Mouse (Mus musculus) adrenal gland, postnatal 4 days (tissue): ENCODE data around the gene Akap13. TPM values are rescaled to one million over a fixed set of nuclear protein-coding genes. Genes with fewer than 3 reads are reported as not detected.

ENCODE experiments used
- DNase-seq, 2 experiments: peaks; one replicate each; pipeline ENCODE4 v3.0.0; 2021 to 2022; ENCODE audit warnings: low spot score in 2 of 2, mixed read lengths in 2 of 2
- total RNA-seq, 2 experiments: library from RNA; stranded (reverse); gene quantifications; 2 replicates each; pipeline ENCODE4 v1.2.3; 2021

The Akap13 gene
- total RNA-seq, 2 experiments from 2014 or later: 63.3 to 63.5 TPM

GRCm38 (mm10) chr7:75632941-75633340, 177.6 kb downstream of the Akap13 start:
- no peak for DNase-seq

DNA sequence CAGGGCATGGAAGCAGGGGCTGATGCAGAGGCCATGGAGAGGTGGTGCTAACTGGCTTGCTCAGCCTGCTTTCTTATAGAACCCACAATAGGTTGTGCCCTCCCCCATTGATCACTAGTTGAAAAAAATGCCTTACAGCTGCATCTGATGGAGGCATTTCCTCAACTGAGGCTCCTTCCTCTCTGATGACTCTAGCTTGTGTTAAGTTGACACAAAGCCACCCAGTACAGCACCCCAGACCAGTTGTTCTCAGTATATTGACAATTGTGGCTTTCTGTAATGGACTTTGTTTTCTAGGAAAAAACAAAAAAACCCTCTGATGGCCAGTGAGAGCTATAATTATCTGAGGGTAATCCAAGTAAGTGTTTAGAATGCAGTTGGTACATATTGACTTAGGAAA, 178.1 kb downstream of the Akap13 start:
- no peak for DNase-seq

DNA sequence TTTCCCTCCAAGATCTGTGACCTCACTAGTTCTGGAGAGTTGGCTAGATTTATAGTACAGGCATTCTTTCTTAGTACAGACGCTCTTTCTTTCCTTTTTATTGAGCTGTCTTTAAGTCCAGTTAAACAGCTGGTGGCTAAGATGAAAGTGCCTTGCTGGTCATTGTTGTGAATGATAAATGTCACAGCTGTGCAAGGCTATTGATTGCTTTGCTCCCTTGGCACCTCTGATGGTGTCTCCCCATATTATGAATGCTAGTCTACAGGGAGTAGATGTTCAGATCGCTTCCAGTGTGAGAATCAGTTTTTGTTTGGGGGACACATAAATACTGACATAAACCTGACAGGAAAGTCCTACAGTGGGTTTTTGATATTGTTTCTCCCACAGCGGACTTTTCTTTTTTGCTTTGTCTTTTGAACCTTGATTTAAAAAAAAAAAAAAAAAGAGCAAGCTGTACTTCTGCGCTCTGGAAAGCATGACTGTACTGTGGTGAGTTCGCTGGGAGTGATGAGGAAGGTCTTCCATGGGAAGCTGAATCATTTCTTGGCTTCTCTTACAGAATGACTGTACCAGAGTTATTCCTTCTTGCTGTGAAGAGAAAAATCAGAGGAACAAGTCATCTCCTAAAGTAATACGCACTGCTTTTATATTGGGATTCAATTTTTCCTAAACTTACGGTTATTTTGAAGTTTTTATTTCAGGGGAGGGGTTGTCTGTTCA, 178.6 kb downstream of the Akap13 start:
- DNase-seq: no peak

GRCm38 (mm10) chr7:75638769-75639168, 183.4 kb downstream of the Akap13 start:
- no peak for DNase-seq

- DNase-seq: peak; percentile 48 to 66
Observed at GRCm38 (mm10) chr7:75639541-75639940, 184.2 kb downstream of the Akap13 start.

GRCm38 (mm10) chr7:75640074-75640473, 184.7 kb downstream of the Akap13 start:
- DNase-seq: no peak

DNA sequence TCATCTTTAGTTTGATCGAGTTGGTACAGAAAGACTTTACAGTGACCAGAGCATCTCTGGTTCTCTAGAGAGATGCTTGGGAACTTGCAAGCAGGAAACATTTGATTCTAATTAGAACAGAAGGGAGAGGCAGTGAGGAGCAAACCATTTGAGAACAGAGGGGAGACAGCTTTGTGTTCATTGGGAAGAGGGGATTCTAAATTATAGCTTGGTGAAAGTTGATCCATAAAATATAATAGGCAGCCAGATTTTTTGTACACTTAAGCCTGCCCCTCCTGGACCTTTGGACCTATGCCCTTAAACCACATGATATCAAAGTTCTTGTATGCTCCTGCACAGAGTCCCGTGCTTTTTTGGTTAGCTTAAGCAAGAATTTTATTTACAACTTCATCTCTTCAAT, 185.3 kb downstream of the Akap13 start:
- no peak for DNase-seq

GRCm38 (mm10) chr7:75641415-75642177, 186.3 kb downstream of the Akap13 start:
- no peak for DNase-seq

DNA sequence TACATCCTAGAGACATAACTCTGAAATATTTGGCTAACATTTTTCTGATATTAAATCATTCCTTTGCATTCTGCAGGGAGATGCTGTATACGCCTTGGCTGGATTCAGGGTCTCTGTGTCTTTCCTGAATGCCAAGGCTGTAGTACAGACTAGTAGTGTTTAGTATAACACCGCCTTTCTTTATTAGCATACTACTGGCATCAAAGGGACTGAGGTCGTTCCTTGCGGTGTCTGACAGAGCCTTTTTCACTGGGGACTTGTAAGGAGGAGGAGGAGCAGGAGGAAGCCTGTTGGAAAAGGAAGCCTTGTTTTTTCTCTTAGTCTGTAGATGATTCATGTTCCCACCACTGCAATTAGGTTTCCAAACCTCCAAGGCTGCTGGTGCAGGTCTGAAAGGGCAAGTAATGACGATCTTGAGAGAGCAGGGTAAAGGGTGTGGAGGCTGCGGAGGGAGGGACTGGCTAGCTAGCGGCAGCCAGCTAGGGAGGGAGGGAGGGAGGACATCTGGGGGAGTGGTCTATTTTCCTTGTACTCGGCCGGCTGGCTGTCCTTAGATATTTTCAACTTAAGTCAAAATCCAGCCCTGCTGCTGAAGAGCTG, 186.9 kb downstream of the Akap13 start:
- DNase-seq: peak in 1 of 2 experiments; percentile 29

GRCm38 (mm10) chr7:75642846-75643563, 187.7 kb downstream of the Akap13 start:
- no peak for DNase-seq

DNA sequence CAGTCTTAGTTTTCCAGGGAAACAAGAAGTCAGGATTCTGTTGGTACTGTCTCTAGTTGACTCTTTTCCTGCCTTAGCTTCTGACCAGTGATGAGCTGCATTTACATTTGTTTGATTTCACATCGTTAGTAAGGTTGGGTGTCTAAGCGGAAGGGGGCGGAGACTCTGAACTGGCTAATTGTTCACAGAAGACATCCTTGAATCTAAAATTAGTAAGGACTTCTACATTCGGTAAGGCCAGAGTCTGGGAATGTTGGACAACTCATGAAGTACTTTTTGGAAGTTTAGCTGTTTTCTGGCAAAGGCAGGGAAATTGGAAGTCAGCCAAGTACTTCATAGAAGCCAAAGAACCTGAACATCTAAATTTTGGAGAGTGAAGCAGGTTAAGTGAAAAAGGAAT, 188.7 kb downstream of the Akap13 start:
- DNase-seq: no peak

DNA sequence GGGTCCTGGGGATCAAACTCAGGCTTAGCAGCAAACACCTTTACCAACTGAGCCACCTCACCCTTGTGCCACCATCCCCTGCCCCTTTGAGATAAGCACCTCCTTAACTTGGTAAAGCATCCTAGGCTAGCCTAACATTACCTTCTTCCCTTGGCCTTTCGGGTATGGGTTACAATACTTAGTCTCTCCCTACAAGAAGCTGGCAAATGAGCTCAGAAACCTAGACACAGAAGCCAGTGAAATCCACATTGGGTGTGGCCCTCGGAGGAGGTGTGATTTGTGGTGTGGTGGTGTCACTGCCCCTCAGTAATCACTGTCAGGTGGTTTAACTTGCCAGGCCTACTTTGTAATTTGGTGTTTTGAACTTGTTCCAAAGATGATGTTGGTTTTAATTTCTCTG, 189.3 kb downstream of the Akap13 start:
- DNase-seq: no peak

- no peak for DNase-seq
Observed at GRCm38 (mm10) chr7:75645156-75645933, 190.0 kb downstream of the Akap13 start.

DNA sequence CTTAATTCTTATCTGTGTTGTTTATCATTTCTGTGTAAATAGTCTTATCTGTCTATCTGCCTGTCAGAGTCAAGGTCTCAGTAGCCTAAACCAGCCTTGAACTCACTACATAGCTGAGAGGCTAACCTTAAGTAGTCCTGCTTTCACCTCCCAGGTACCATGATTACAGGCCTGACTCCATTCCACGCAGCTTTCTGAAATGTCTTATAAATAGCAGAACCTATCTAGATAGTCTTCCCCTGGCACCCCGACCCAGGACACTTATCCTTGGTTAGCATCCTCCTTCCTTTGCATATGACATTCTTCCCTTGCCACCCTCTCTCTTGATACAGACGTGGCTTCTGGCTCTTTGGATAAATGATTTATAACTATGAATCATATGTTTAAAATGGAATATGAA, 192.7 kb downstream of the Akap13 start:
- DNase-seq: no peak

DNA sequence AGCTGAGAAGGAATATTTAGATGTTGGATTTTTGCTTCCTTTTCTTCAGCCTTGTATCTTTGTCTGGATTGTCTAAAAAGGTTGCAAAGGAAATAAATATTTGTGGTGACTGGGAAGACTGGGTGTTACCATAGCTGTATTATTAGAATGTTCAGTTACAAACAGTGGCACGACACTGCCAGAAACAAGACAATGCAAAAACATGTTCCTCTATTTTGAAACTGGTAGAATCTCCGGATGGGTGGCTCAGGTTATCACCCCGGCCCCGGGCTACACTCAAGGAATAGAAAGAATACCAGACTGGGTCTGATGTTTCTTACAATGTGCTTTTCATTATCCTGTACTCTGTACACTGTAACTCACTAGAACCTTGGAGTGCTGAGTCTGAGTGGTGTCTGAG, 193.6 kb downstream of the Akap13 start:
- no peak for DNase-seq

DNA sequence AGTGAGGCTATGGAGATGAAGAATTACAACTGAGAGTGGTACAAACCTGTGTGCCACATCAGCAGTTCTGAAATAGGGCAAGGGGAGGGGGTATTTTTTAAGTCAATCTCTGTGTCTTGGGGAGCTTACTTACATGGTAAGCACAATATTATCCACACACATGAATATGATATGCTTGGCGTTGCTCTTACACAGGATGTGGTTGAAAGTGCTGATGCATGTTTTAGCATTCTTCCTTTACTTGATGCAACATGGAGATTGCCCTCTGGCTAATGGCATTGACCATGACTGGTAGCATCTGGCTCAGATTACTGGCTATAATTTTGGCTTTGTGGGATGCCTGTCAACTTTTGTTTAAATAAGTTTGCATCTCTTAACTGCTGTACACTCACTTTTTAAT, 194.6 kb downstream of the Akap13 start:
- DNase-seq: no peak

GRCm38 (mm10) chr7:75653684-75654317, 198.5 kb downstream of the Akap13 start:
- no peak for DNase-seq

GRCm38 (mm10) chr7:75655180-75656074, 200.1 kb downstream of the Akap13 start:
- no peak for DNase-seq

GRCm38 (mm10) chr7:75656297-75656852, 201.0 kb downstream of the Akap13 start:
- DNase-seq: no peak
